Mouse (Mus musculus): ENCODE measurements around the gene Auts2. TPM values are rescaled to one million over a fixed set of nuclear protein-coding genes. Genes with fewer than 3 reads are reported as not detected.

The Auts2 gene
- polyA plus RNA-seq, 1 experiment from 2014 or later = 4.9 TPM

DNA sequence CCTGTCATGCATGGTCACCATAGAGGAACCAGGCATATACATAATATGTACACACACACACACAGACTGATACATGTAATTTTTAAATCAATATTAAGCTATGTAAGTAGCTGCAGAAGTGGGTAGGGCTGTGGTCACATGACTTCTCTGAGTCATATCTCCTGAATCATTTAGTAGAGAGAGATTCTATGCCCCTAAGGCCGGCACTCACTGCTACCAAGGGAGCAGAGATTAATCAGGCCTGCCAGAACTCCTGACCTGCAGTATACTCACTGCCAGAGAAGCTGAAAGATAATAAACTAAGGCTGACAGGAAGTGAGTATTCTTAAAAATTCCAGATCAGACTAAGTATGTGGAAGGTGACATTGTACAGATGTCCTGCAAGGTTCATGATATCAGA lies 190.7 kb downstream of the Auts2 start:
- WGBS = 16% methylated on average over 1 of the region's 1 CpGs
- H3K4me1 ChIP-seq (replicated peaks; ENCODE audit: control insufficient read depth, insufficient read depth, low read length) = 0 out of 2 replicates have a peak, but pooled peaks cover 2% of the 10 kb centered on the region
- no peaks in the 10 kb centered on the region for H3K36me3 ChIP-seq (ENCODE audit: control insufficient read depth, insufficient read depth)
- ATAC-seq = no peak
- H3K9me3 ChIP-seq (ENCODE audit: control insufficient read depth) = no peaks in the 10 kb centered on the region
- H3K27me3 ChIP-seq (replicated peaks; ENCODE audit: control insufficient read depth, insufficient read depth, low read length) = no peaks in the 10 kb centered on the region
- H3K27ac ChIP-seq (ENCODE audit: low read depth, low read length) = no peak overlapping the region
- no peak for TF ChIP-seq CTCF (IDR thresholded peaks at IDR 0.05; ENCODE audit: low read depth)
- no peak overlapping the region for H3K4me3 ChIP-seq (ENCODE audit: low read depth, low read length)
- no peak overlapping the region for H3K9ac ChIP-seq (ENCODE audit: low read depth, low read length)
- no peak overlapping the region for H3K4me2 ChIP-seq (replicated peaks; ENCODE audit: low read depth)

DNA sequence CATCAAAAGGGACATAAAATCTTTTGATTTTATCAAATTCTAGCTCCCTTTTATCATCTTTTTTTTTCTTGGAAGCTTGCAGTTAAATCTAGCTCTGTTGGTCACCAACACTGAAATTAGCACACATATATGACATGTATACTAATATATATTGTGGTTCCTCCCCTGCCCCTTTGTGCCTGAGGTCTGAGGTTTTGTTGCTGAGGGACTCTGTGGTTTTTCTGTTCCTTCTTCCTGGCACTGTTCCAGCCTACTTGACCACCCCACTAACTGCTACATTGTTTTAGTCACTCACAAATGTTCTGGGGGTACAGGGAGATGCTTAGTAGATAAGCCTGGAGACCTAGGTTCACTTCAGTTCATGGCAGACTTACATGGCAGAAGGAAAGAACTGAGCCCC lies 192.0 kb downstream of the Auts2 start:
- 0 out of 2 replicates have a peak, but pooled peaks cover 2% of the 10 kb centered on the region for H3K4me1 ChIP-seq (replicated peaks; ENCODE audit: control insufficient read depth, insufficient read depth, low read length)
- no peaks in the 10 kb centered on the region for H3K27me3 ChIP-seq (replicated peaks; ENCODE audit: control insufficient read depth, insufficient read depth, low read length)
- no peak overlapping the region for H3K27ac ChIP-seq (ENCODE audit: low read depth, low read length)
- TF ChIP-seq CTCF (IDR thresholded peaks at IDR 0.05; ENCODE audit: low read depth) = no peak
- no peak overlapping the region for H3K9ac ChIP-seq (ENCODE audit: low read depth, low read length)
- H3K9me3 ChIP-seq (ENCODE audit: control insufficient read depth) = no peaks in the 10 kb centered on the region
- no peak for ATAC-seq
- no peak overlapping the region for H3K4me2 ChIP-seq (replicated peaks; ENCODE audit: low read depth)
- no peaks in the 10 kb centered on the region for H3K36me3 ChIP-seq (ENCODE audit: control insufficient read depth, insufficient read depth)
- no peak overlapping the region for H3K4me3 ChIP-seq (ENCODE audit: low read depth, low read length)

DNA sequence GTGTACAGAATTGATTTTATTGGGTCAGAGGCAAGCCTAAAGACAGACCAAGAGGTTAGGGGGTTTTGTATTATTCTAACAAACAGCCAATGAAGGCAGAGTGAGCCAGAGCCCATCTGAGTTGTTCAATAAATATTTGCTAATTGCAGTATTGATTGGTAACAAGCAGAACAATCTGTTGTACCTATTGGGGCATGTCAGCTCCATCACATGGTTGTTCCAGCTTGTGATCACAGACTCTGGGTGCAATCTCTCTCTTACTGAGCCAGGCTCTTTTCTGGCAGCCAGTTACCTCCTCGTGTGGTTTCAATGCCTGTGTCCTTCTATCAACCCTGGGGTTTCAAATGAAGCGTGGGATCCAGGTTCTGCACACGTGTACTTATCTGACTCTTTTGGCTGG lies 201.8 kb downstream of the Auts2 start:
- TF ChIP-seq CTCF (IDR thresholded peaks at IDR 0.05; ENCODE audit: low read depth) = no peak
- WGBS = 74% methylated on average over 3 of the region's 3 CpGs
- H3K27me3 ChIP-seq (replicated peaks; ENCODE audit: control insufficient read depth, insufficient read depth, low read length) = no peaks in the 10 kb centered on the region
- no peak overlapping the region for H3K9ac ChIP-seq (ENCODE audit: low read depth, low read length)
- no peaks in the 10 kb centered on the region for H3K9me3 ChIP-seq (ENCODE audit: control insufficient read depth)
- H3K27ac ChIP-seq (ENCODE audit: low read depth, low read length) = no peak overlapping the region
- no peak overlapping the region for H3K4me3 ChIP-seq (ENCODE audit: low read depth, low read length)
- no peak for ATAC-seq
- no peak overlapping the region for H3K4me2 ChIP-seq (replicated peaks; ENCODE audit: low read depth)
- no peaks in the 10 kb centered on the region for H3K36me3 ChIP-seq (ENCODE audit: control insufficient read depth, insufficient read depth)
- H3K4me1 ChIP-seq (replicated peaks; ENCODE audit: control insufficient read depth, insufficient read depth, low read length) = peaks cover 4% of the 10 kb centered on the region; the same call in 1 of the 2 replicates

DNA sequence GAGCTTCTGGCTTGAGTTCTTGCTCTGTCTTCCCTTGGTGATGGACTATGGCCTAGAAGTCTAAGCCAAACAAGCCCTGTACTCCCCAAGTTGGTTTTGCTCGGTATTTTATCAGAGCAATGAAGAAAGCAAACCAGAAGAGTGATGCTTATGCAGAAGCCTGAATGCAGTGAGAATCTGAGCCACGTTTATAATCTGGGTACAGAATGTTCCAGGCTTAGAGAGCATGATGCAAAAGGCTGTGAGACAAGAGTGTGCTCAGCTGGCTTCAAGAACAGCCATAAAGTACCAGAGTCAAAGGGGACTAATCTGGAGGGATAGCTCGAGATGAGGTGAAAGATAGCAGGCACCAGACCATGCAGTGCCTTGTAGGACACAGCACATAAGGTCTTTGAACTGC lies 205.5 kb downstream of the Auts2 start:
- H3K27ac ChIP-seq (ENCODE audit: low read depth, low read length) = no peak overlapping the region
- no peak overlapping the region for H3K4me3 ChIP-seq (ENCODE audit: low read depth, low read length)
- no peak for TF ChIP-seq CTCF (IDR thresholded peaks at IDR 0.05; ENCODE audit: low read depth)
- no peaks in the 10 kb centered on the region for H3K27me3 ChIP-seq (replicated peaks; ENCODE audit: control insufficient read depth, insufficient read depth, low read length)
- ATAC-seq = no peak
- no peak overlapping the region for H3K4me2 ChIP-seq (replicated peaks; ENCODE audit: low read depth)
- WGBS = 43% methylated on average over 3 of the region's 3 CpGs
- no peaks in the 10 kb centered on the region for H3K9me3 ChIP-seq (ENCODE audit: control insufficient read depth)
- H3K36me3 ChIP-seq (ENCODE audit: control insufficient read depth, insufficient read depth) = no peaks in the 10 kb centered on the region
- peaks cover 4% of the 10 kb centered on the region; the same call in 1 of the 2 replicates for H3K4me1 ChIP-seq (replicated peaks; ENCODE audit: control insufficient read depth, insufficient read depth, low read length)
- no peak overlapping the region for H3K9ac ChIP-seq (ENCODE audit: low read depth, low read length)

DNA sequence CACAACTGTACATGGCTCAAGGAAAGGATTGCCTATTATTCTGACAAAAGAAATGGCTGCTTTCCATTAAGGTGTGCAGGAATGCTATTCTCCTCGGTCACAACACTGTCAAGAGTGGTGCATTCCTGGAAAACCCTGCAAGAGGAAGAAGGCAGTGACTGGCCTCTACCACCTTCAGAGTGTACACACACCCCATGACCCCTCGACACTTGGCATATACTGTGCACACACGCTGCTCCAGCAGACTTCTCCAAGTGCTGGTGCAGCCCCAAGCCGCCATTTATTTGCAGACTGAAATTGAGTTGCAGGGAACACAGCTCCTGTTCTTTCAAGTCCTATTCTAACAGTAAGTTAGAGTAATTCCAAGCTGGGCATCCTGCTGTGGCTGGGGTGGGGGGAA lies 207.4 kb downstream of the Auts2 start:
- Histone ChIP-seq H3K4me2 (replicated peaks; ENCODE audit: low read depth) (no peak overlapping the region), H3K4me3 (ENCODE audit: low read depth, low read length) (no peak overlapping the region), H3K27me3 (replicated peaks; ENCODE audit: control insufficient read depth, insufficient read depth, low read length) (no peaks in the 10 kb centered on the region), H3K9me3 (ENCODE audit: control insufficient read depth) (no peaks in the 10 kb centered on the region), H3K4me1 (replicated peaks; ENCODE audit: control insufficient read depth, insufficient read depth, low read length) (peaks cover 4% of the 10 kb centered on the region; the same call in 1 of the 2 replicates), H3K36me3 (ENCODE audit: control insufficient read depth, insufficient read depth) (no peaks in the 10 kb centered on the region), H3K9ac (ENCODE audit: low read depth, low read length) (no peak overlapping the region), H3K27ac (ENCODE audit: low read depth, low read length) (no peak overlapping the region)
- no peak for ATAC-seq
- no peak for TF ChIP-seq CTCF (IDR thresholded peaks at IDR 0.05; ENCODE audit: low read depth)
- WGBS = 83% methylated on average over 4 of the region's 4 CpGs

DNA sequence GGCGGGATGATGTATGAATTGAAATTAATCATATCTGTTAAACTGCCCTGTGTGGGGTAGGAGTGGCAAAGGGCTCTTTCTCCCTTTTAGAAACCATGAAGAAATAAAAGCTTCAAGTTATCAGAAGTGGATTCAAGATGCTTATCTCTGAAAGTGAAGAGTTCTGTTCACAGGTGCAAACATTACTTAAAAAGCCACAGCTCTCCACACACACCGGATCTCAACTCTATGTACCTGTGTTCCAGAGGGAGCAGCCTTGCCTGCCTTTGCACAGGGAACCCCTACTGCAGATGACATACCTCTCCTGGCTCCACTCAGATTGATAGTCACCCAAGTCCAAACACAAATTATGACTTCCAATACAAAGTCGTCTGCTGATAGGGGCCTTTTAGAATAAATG lies 208.3 kb downstream of the Auts2 start:
- no peak overlapping the region for H3K27ac ChIP-seq (ENCODE audit: low read depth, low read length)
- no peaks in the 10 kb centered on the region for H3K36me3 ChIP-seq (ENCODE audit: control insufficient read depth, insufficient read depth)
- no peak for TF ChIP-seq CTCF (IDR thresholded peaks at IDR 0.05; ENCODE audit: low read depth)
- H3K9ac ChIP-seq (ENCODE audit: low read depth, low read length) = no peak overlapping the region
- H3K4me2 ChIP-seq (replicated peaks; ENCODE audit: low read depth) = no peak overlapping the region
- no peaks in the 10 kb centered on the region for H3K27me3 ChIP-seq (replicated peaks; ENCODE audit: control insufficient read depth, insufficient read depth, low read length)
- ATAC-seq = no peak
- H3K4me3 ChIP-seq (ENCODE audit: low read depth, low read length) = no peak overlapping the region
- no peaks in the 10 kb centered on the region for H3K9me3 ChIP-seq (ENCODE audit: control insufficient read depth)
- H3K4me1 ChIP-seq (replicated peaks; ENCODE audit: control insufficient read depth, insufficient read depth, low read length) = peaks cover 4% of the 10 kb centered on the region; the same call in 1 of the 2 replicates
- 69% methylated on average over 3 of the region's 3 CpGs for WGBS

DNA sequence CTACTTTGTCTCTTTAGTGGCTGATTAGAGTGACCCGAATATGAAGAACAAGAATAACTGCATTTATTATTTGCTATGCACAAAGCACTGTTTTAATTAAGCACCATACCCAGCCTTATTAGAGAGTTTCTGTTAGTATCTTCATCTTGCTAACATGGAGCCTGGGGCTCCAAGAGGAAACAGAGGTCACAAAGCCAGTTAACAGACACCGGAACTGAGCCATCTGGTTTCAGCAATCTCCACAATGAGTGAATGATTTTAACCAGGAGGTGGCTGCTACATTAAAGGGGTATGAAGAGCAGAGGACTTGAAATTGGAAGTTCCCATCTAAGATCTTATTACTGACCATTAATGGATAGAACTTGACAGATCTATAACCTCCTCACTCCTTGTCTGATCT lies 209.4 kb downstream of the Auts2 start:
- Histone ChIP-seq H3K9me3 (ENCODE audit: control insufficient read depth) (no peaks in the 10 kb centered on the region), H3K9ac (ENCODE audit: low read depth, low read length) (no peak overlapping the region), H3K27me3 (replicated peaks; ENCODE audit: control insufficient read depth, insufficient read depth, low read length) (no peaks in the 10 kb centered on the region), H3K27ac (ENCODE audit: low read depth, low read length) (no peak overlapping the region), H3K36me3 (ENCODE audit: control insufficient read depth, insufficient read depth) (no peaks in the 10 kb centered on the region), H3K4me1 (replicated peaks; ENCODE audit: control insufficient read depth, insufficient read depth, low read length) (peaks cover 4% of the 10 kb centered on the region; the same call in 1 of the 2 replicates), H3K4me2 (replicated peaks; ENCODE audit: low read depth) (no peak overlapping the region), H3K4me3 (ENCODE audit: low read depth, low read length) (no peak overlapping the region)
- WGBS = 74% methylated on average over 2 of the region's 2 CpGs
- ATAC-seq = no peak
- no peak for TF ChIP-seq CTCF (IDR thresholded peaks at IDR 0.05; ENCODE audit: low read depth)
